Mouse (Mus musculus): ENCODE measurements around the gene Fbxl18. TPM values are rescaled to one million over a fixed set of nuclear protein-coding genes. Genes with fewer than 3 reads are reported as not detected.

The Fbxl18 gene
- total and polyA plus RNA-seq, 3 experiments = 4.0 to 7.6 (median 4.5) TPM

GRCm38 (mm10) chr5:142904208-142905037 lies 9.2 kb upstream of the Fbxl18 start:
- peaks cover 2% of the 10 kb centered on the region; the same call in 1 of the 2 replicates for H3K79me2 ChIP-seq (replicated peaks; ENCODE audit: control insufficient read depth, insufficient read depth, low read length)
- DNase-seq = peak in 1 of 2 experiments; percentile 53
- peaks cover 23% of the 10 kb centered on the region for H3K4me1 ChIP-seq (ENCODE audit: control insufficient read depth, insufficient read depth, low read length)
- H3K27ac ChIP-seq = peak overlapping the region; percentile 100
- 3% methylated on average over 19 of the region's 19 CpGs for WGBS
- intact Hi-C loops (cut with DNase I) = loop anchor here (1.0 to 2.0 kb wide), 2 partner anchors 24 to 25 kb away; no protein-coding TSS in a partner anchor
- H3K36me3 ChIP-seq (ENCODE audit: control insufficient read depth, insufficient read depth, low read length) = peaks cover 16% of the 10 kb centered on the region
- H3K27me3 ChIP-seq (ENCODE audit: control insufficient read depth, insufficient read depth, low read length) = no peaks in the 10 kb centered on the region
- TF ChIP-seq CTCF (IDR thresholded peaks at IDR 0.05) (no peak), EP300 (IDR thresholded peaks at IDR 0.05; ENCODE audit: insufficient read depth, low read depth, low read length) (no peak), POLR2A (IDR thresholded peaks at IDR 0.05; ENCODE audit: insufficient read depth, low read depth, low read length) (no peak)
- peak overlapping the region; percentile 93 for H3K4me3 ChIP-seq
- peak overlapping the region; percentile 61 for H3K9ac ChIP-seq (ENCODE audit: low read depth, low read length)

GRCm38 (mm10) chr5:142903470-142904207 lies 8.4 kb upstream of the Fbxl18 start:
- H3K27ac ChIP-seq = peak overlapping the region; percentile 100
- peak overlapping the region; percentile 30 for H3K9ac ChIP-seq (ENCODE audit: low read depth, low read length)
- H3K27me3 ChIP-seq (ENCODE audit: control insufficient read depth, insufficient read depth, low read length) = no peaks in the 10 kb centered on the region
- peak overlapping the region; percentile 93 for H3K4me3 ChIP-seq
- no peak for DNase-seq
- peaks cover 2% of the 10 kb centered on the region; the same call in 1 of the 2 replicates for H3K79me2 ChIP-seq (replicated peaks; ENCODE audit: control insufficient read depth, insufficient read depth, low read length)
- peaks cover 16% of the 10 kb centered on the region for H3K36me3 ChIP-seq (ENCODE audit: control insufficient read depth, insufficient read depth, low read length)
- TF ChIP-seq POLR2A (IDR thresholded peaks at IDR 0.05; ENCODE audit: insufficient read depth, low read depth, low read length) (peak; percentile 52; the same call in 1 of the 2 replicates), CTCF (IDR thresholded peaks at IDR 0.05) (no peak), EP300 (IDR thresholded peaks at IDR 0.05; ENCODE audit: insufficient read depth, low read depth, low read length) (0 out of 2 replicates have a peak, but pooled peaks have one; percentile 10)
- peaks cover 18% of the 10 kb centered on the region for H3K4me1 ChIP-seq (ENCODE audit: control insufficient read depth, insufficient read depth, low read length)
- intact Hi-C loops (cut with DNase I) = loop anchor here (2.0 kb wide), 1 partner anchor 23 kb away; no protein-coding TSS in a partner anchor
- WGBS = 12% methylated on average over 14 of the region's 14 CpGs

- DNase-seq = no peak
- Histone ChIP-seq H3K9ac (ENCODE audit: low read depth, low read length) (no peak overlapping the region), H3K36me3 (ENCODE audit: control insufficient read depth, insufficient read depth, low read length) (peaks cover 16% of the 10 kb centered on the region), H3K79me2 (replicated peaks; ENCODE audit: control insufficient read depth, insufficient read depth, low read length) (peaks cover 2% of the 10 kb centered on the region; the same call in 1 of the 2 replicates), H3K4me1 (ENCODE audit: control insufficient read depth, insufficient read depth, low read length) (peaks cover 14% of the 10 kb centered on the region), H3K27ac (peak overlapping the region; percentile 28), H3K4me3 (peak overlapping the region; percentile 93; the same call in 1 of the 2 replicates), H3K27me3 (ENCODE audit: control insufficient read depth, insufficient read depth, low read length) (no peaks in the 10 kb centered on the region)
- intact Hi-C loops (cut with DNase I) = no loop called here
- TF ChIP-seq CTCF (IDR thresholded peaks at IDR 0.05) (no peak), EP300 (IDR thresholded peaks at IDR 0.05; ENCODE audit: insufficient read depth, low read depth, low read length) (peak; percentile 18; the same call in 1 of the 2 replicates), POLR2A (IDR thresholded peaks at IDR 0.05; ENCODE audit: insufficient read depth, low read depth, low read length) (peak; percentile 26; the same call in 1 of the 2 replicates)
- 35% methylated on average over 5 of the region's 5 CpGs for WGBS
Observed at GRCm38 (mm10) chr5:142902506-142903314, 7.5 kb upstream of the Fbxl18 start.

- H3K4me3 ChIP-seq = 0 out of 2 replicates have a peak overlapping the region, but pooled peaks have one; percentile 93
- no peak for DNase-seq
Observed at GRCm38 (mm10) chr5:142901846-142902505, 6.8 kb upstream of the Fbxl18 start.

More at GRCm38 (mm10) chr5:142901846-142902505, 6.8 kb upstream of the Fbxl18 start:
- 38% methylated on average over 4 of the region's 4 CpGs for WGBS
- Histone ChIP-seq H3K79me2 (replicated peaks; ENCODE audit: control insufficient read depth, insufficient read depth, low read length) (peaks cover 2% of the 10 kb centered on the region; the same call in 1 of the 2 replicates), H3K36me3 (ENCODE audit: control insufficient read depth, insufficient read depth, low read length) (peaks cover 16% of the 10 kb centered on the region), H3K4me1 (ENCODE audit: control insufficient read depth, insufficient read depth, low read length) (peaks cover 12% of the 10 kb centered on the region), H3K27me3 (ENCODE audit: control insufficient read depth, insufficient read depth, low read length) (no peaks in the 10 kb centered on the region), H3K27ac (no peak overlapping the region), H3K9ac (ENCODE audit: low read depth, low read length) (no peak overlapping the region)
- TF ChIP-seq POLR2A (IDR thresholded peaks at IDR 0.05; ENCODE audit: insufficient read depth, low read depth, low read length) (peak; percentile 43; the same call in 1 of the 2 replicates), EP300 (IDR thresholded peaks at IDR 0.05; ENCODE audit: insufficient read depth, low read depth, low read length) (no peak), CTCF (IDR thresholded peaks at IDR 0.05) (no peak)
- intact Hi-C loops (cut with DNase I) = no loop called here
